Mouse (Mus musculus) liver, embryonic 14.5 days (tissue): ENCODE measurements around the gene Cpn1. TPM values are rescaled to one million over a fixed set of nuclear protein-coding genes. Genes with fewer than 3 reads are reported as not detected.

ENCODE experiments used
- ATAC-seq: fragments of 200-750 bp; cut with Nextera tagmentation; 2 replicates; pipeline ENCODE4 v1.8.0; 2017; ENCODE audit warnings: moderate number of reproducible peaks, mild to moderate bottlenecking, moderate library complexity; ENCODE audit not compliant: insufficient read depth
- DNase-seq, 3 experiments: peaks; one replicate each; pipeline ENCODE4 v3.0.0-alpha.2; 2012 to 2013; ENCODE audit warnings: low read depth in 3 of 3, low spot score in 3 of 3
- H3K27ac ChIP-seq: fragments of 300-500 bp; sonication (generic); 2 replicates; pipeline ENCODE4 v1.5.1; 2014; ENCODE audit warnings: moderate library complexity, mild to moderate bottlenecking, control low read depth, inconsistent platforms
- H3K27me3 ChIP-seq: fragments of 300-500 bp; sonication (generic); 2 replicates; pipeline ENCODE4 v1.6.1; 2014; ENCODE audit warnings: mild to moderate bottlenecking, low read length, moderate library complexity; ENCODE audit not compliant: control insufficient read depth, insufficient read depth
- H3K36me3 ChIP-seq: fragments of 300-500 bp; sonication (generic); replicated peaks from 2 replicates; pipeline ENCODE4 v1.6.1; 2014; ENCODE audit warnings: low read depth; ENCODE audit not compliant: control insufficient read depth, insufficient read depth
- H3K4me1 ChIP-seq, 2 experiments: fragments of 200-500 bp in 1 of 2; fragments of 300-500 bp in 1 of 2; sonication (generic) in 1 of 2; replicated peaks; 2 replicates each; pipeline ENCODE4 v1.6.1; 2012 to 2014; ENCODE audit warnings: antibody characterized with exemption in 1 of 2, inconsistent platforms in 1 of 2, low read length in 1 of 2; ENCODE audit not compliant: control insufficient read depth in 2 of 2, insufficient read depth in 2 of 2
- H3K4me2 ChIP-seq: fragments of 300-500 bp; sonication (generic); 2 replicates; pipeline ENCODE4 v1.6.1; 2014; ENCODE audit warnings: low read depth, mild to moderate bottlenecking, control low read depth, moderate library complexity
- H3K4me3 ChIP-seq, 2 experiments: fragments of 200-500 bp in 1 of 2; fragments of 300-500 bp in 1 of 2; sonication (generic) in 1 of 2; 2 replicates each; pipeline ENCODE4 v1.5.1; 2012 to 2014; ENCODE audit warnings: low read depth in 2 of 2, low read length in 2 of 2, mild to moderate bottlenecking in 2 of 2, control low read depth in 1 of 2, inconsistent platforms in 1 of 2, moderate library complexity in 1 of 2; ENCODE audit not compliant: insufficient read depth in 1 of 2
- H3K9ac ChIP-seq: fragments of 300-500 bp; sonication (generic); replicated peaks from 2 replicates; pipeline ENCODE4 v1.6.1; 2014; ENCODE audit warnings: mild to moderate bottlenecking, control low read depth, moderate library complexity
- H3K9me3 ChIP-seq: fragments of 300-500 bp; sonication (generic); 2 replicates; pipeline ENCODE4 v1.6.1; 2016; ENCODE audit warnings: low read length, mixed read lengths; ENCODE audit not compliant: control insufficient read depth
- CTCF ChIP-seq: IDR thresholded peaks from 2 replicates; pipeline ENCODE4 v1.5.1; 2016; ENCODE audit warnings: antibody characterized with exemption, low read depth, control low read depth
- EP300 ChIP-seq: IDR thresholded peaks from 2 replicates; pipeline ENCODE4 v1.6.1; 2016; ENCODE audit warnings: antibody characterized with exemption, low read depth
- WGBS: fragments of 180-500 bp; shearing (Covaris S2); extraction: QIAGEN DNeasy Blood & Tissue Kit; methylation state at CpG from one replicate; pipeline ENCODE4 v1.1.7; 2014; ENCODE audit not compliant: insufficient replicate concordance; 5-methylcytosine and 5-hydroxymethylcytosine counted together
- polyA plus RNA-seq, 2 experiments: library from polyadenylated mRNA; depleted of rRNA in 1 of 2; stranded (reverse) in 1 of 2; unstranded in 1 of 2; fragments of >200 nt; fragmentation: Nextera tagmentation in 1 of 2; extraction: Ambion mirVana in 1 of 2; gene quantifications; 2 replicates each; pipeline versions ENCODE4 v1.2.1 to v1.2.3; 2012 to 2014

Cpn1 gene
- polyA plus RNA-seq, 2 experiments, result 43.9 to 49.5 TPM

DNA sequence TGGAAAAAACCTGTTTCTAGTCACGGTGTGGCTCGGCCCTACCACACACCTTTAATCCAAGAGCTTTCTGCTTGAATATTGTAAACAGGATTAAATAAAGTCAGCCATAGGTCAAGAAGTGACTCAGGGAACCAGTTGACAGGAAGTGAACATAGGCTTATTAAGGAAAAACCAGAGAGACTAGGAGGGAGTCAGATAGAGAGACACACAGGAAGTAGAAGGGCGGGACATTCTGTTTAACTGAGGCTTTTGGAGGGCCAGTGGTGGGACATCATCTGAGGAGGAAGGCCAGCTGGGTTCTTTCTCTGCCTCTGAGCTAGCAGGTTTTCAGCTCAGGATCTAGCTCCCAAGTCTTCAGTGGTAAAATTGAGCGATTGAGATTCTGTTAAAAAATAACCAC, 66.5 kb downstream of the Cpn1 start:
- WGBS, result 62% methylated on average over 4 of the region's 4 CpGs

DNA sequence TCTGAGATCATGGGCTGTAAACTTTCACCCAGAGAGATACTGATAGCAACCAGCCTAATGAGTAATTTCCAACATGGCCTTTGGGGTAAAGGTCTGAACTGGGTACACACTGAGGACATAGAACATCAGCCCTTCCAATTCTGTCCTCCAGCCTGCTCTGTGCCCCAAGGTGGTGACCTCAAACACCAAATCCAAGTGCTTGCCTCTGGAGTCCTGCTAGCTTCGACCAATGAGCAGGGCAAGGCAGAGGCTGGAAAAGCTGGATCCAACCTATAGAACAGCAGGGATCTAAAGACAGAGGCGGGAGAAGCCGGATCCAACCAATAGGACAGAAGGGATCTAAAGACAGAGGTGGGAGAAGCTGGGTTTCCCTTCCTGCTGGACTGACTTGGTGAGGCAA, 67.5 kb downstream of the Cpn1 start:
- ATAC-seq, result peak; percentile 43
- Histone ChIP-seq H3K4me3 (no peak overlapping the region), H3K4me1 (peaks cover 0 to 27% of the 10 kb centered on the region in 2 experiments; a peak in 3 of 4 replicates), H3K9ac (no peak overlapping the region), H3K4me2 (no peak overlapping the region), H3K36me3 (no peaks in the 10 kb centered on the region), H3K9me3 (no peaks in the 10 kb centered on the region), H3K27ac (no peak overlapping the region), H3K27me3 (no peaks in the 10 kb centered on the region)
- DNase-seq, result peak in 2 of 3 experiments; percentile 25 to 31
- TF ChIP-seq CTCF, result no peak
- no peak for TF ChIP-seq EP300
- 66% methylated on average over 3 of the region's 3 CpGs for WGBS

More for the DNA sequence above, 66.5 kb downstream of the Cpn1 start:
- ATAC-seq (no peak), DNase-seq (no peak)
- TF ChIP-seq EP300, result no peak
- TF ChIP-seq CTCF, result no peak
- Histone ChIP-seq H3K36me3 (no peaks in the 10 kb centered on the region), H3K27me3 (no peaks in the 10 kb centered on the region), H3K4me2 (no peak overlapping the region), H3K9ac (no peak overlapping the region), H3K4me1 (peaks cover 0 to 27% of the 10 kb centered on the region in 2 experiments; a peak in 3 of 4 replicates), H3K9me3 (no peaks in the 10 kb centered on the region), H3K27ac (no peak overlapping the region), H3K4me3 (no peak overlapping the region)

DNA sequence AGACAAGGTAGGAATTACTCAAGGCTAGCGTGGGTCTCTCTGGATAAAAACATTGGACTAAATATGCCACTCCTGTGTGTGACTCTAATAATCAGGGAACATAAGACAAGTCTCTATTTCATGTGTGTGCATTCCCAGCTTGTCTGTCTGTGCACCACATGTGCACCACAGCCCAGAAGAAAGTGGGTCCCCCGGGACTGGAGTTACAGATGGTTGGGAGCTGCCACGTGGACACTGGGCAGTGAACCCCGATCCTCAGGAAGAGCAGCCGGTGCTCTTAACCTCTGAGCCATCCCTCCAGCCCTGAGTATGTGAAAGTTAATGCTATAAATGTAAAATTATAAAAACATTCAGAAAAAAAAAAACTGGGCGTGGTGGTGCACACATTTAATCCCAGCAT, 68.6 kb downstream of the Cpn1 start:
- no peaks in the 10 kb centered on the region for H3K9me3 ChIP-seq
- no peak overlapping the region for H3K27ac ChIP-seq
- WGBS, result 63% methylated on average over 6 of the region's 6 CpGs
- no peak overlapping the region for H3K9ac ChIP-seq
- DNase-seq (no peak), ATAC-seq (no peak)
- no peaks in the 10 kb centered on the region for H3K27me3 ChIP-seq
- no peak overlapping the region for H3K4me3 ChIP-seq
- H3K4me1 ChIP-seq, result peaks cover 0 to 27% of the 10 kb centered on the region in 2 experiments; a peak in 3 of 4 replicates
- no peak for TF ChIP-seq EP300
- no peak for TF ChIP-seq CTCF
- H3K4me2 ChIP-seq, result no peak overlapping the region; the same call in 1 of the 2 replicates
- no peaks in the 10 kb centered on the region for H3K36me3 ChIP-seq

DNA sequence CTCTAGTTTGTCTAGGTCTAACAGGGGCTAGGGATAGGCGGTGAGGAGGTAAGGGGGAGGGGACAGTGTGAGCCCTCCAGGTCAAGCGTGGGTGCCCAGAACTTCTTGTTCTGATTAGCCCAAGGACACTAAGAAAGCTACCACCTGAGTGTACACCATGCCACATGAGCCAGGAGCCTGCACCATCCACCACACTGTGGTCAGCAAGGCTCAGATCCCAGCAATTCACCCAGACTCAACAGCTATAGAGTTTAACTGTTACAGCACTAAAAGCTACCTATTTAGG, 69.0 kb downstream of the Cpn1 start:
- Histone ChIP-seq H3K27ac (no peak overlapping the region), H3K4me3 (no peak overlapping the region), H3K4me1 (peaks cover 0 to 27% of the 10 kb centered on the region in 2 experiments; a peak in 3 of 4 replicates), H3K27me3 (no peaks in the 10 kb centered on the region), H3K36me3 (no peaks in the 10 kb centered on the region), H3K4me2 (peak overlapping the region; percentile 50), H3K9ac (no peak overlapping the region), H3K9me3 (no peaks in the 10 kb centered on the region)
- WGBS, result 25% methylated on average over 2 of the region's 2 CpGs
- DNase-seq (no peak), ATAC-seq (no peak)
- TF ChIP-seq CTCF, result no peak

DNA sequence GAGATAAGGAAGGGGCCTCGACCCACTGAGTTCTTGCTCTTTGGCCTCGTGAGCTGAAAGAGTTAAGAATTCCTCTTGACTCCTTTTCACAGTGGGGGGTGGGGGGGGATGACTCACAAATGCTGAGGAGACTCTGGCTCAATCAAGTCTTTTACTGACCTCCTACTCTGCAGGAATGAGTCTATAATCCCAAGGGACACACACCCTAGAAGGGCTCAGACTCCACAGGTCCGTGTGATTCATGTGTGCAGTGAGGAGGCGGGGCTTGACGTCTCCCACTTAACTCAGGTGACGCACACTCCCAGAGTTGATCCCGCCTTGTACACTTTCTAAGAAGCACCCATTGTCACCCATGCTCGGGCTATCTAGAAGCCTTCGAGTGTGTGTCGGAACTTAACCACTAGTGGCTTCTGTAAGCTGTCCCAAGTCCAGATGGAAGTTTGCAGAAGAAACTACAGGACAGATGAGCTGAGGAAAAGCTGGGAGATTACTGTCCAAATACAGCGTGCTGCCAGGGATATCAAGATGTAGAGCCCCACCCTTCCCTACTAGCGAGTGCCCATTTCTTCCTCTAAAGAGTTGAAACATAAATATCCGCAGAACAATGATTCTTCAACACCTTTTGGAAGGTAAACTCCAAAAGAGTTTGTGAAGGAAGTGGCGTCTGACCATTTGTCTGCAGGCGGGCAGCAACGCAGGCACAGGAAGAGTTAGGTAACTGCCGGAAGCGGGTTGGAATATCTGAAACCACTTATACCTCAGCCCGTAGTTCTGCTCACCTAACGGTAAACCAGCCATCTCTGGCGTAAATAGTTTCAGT, 69.6 kb downstream of the Cpn1 start:
- TF ChIP-seq CTCF, result no peak
- TF ChIP-seq EP300, result no peak
- H3K4me2 ChIP-seq, result peak overlapping the region; percentile 50
- no peaks in the 10 kb centered on the region for H3K9me3 ChIP-seq
- H3K36me3 ChIP-seq, result no peaks in the 10 kb centered on the region
- DNase-seq, result no peak
- no peak overlapping the region for H3K9ac ChIP-seq
- H3K4me1 ChIP-seq, result peaks cover 0 to 27% of the 10 kb centered on the region in 2 experiments; a peak in 3 of 4 replicates
- H3K27ac ChIP-seq, result no peak overlapping the region
- no peak for ATAC-seq
- H3K27me3 ChIP-seq, result no peaks in the 10 kb centered on the region
- WGBS, result 26% methylated on average over 21 of the region's 21 CpGs
- peak overlapping the region in 1 of 2 experiments; percentile 19; a peak in 1 of 4 replicates for H3K4me3 ChIP-seq
